Comparison of ENCODE assay signal across 21 mouse cellular contexts in the genomic region with DNA sequence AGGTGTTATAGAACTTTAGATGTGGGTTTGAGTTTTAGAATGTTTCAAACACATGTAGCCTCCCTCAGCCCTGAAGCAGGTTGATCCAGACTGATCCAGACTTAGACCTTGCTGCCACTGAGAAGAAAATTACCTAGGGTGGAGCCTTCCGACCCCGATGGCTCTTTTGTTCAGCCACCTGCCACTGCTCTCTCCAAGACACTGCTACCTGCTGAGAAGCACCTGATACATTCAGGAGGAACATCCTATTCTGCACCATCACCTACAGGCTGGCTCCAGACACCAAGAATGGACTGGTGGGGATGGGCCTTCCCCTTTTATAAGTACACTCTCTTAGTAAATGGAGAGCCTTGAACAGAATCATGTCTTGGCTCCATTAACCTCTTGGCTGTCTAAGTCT.
DNase-seq lines count a peak whose midpoint lies in the region; TF ChIP-seq lines count a peak whose summit lies in the region.
"Had no signal": no experiment of that assay in that cellular context is flagged by ENCODE, and none has a peak within 500 bp of the region (broad histone marks: within the 10 kb centered on the region; RNA-seq: fewer than 3 reads in every experiment).

No protein-coding gene starts in this region.

- peak; percentile 49 for DNase-seq in ES-E14 (ENCODE audit: low read depth, low spot score)
- DNase-seq in WW6 (ENCODE audit: low read depth, low spot score), result peak; percentile 5
- DNase-seq in liver, result no peak
- DNase-seq in right cerebral cortex, postnatal 4 days, result no peak
- no peak for DNase-seq in kidney, adult 11 months
- DNase-seq: adrenal gland, adult 8-10 months; adrenal gland, postnatal 14 days; adrenal gland, postnatal 36 days; B cell, adult 2 months; cerebellum, adult 11-12 months; cerebellum, adult 2 months; cerebellum, adult 9-10 months; cerebellum, postnatal 10 days; cerebellum, postnatal 25 days; forebrain, postnatal 0 days had no signal

- H3K9me3 ChIP-seq in ES-Bruce4 (replicated peaks; ENCODE audit: control insufficient read depth, insufficient read depth, low read length, poor library complexity, severe bottlenecking) (no peaks in the 10 kb centered on the region), ES-E14 (ENCODE audit: control insufficient read depth, insufficient read depth, low read depth, low read length) (no peaks in the 10 kb centered on the region)
- H3K9me3 ChIP-seq: embryonic facial prominence, embryonic 10.5 days; embryonic facial prominence, embryonic 12.5 days; forebrain, embryonic 13.5 days; forebrain, embryonic 15.5 days had no signal

- H3K27ac ChIP-seq in ES-Bruce4 (ENCODE audit: insufficient read depth, low read length) (no peak overlapping the region), ES-E14 (ENCODE audit: insufficient read depth, low read depth, low read length, poor library complexity, severe bottlenecking) (peak overlapping the region; percentile 69; the same call in 1 of the 2 replicates)
- H3K27ac ChIP-seq: embryonic facial prominence, embryonic 10.5 days; embryonic facial prominence, embryonic 12.5 days; forebrain, embryonic 13.5 days; forebrain, embryonic 15.5 days had no signal

- TF ChIP-seq EP300 in ES-Bruce4 (IDR thresholded peaks at IDR 0.05; ENCODE audit: insufficient read depth, low read depth, low read length), result peak; percentile 90

- H3K27me3 ChIP-seq in ES-Bruce4 (ENCODE audit: control insufficient read depth, insufficient read depth, low read length, poor library complexity, severe bottlenecking), result no peaks in the 10 kb centered on the region
- H3K27me3 ChIP-seq: CH12.LX; embryonic facial prominence, embryonic 12.5 days; forebrain, embryonic 13.5 days; forebrain, embryonic 15.5 days had no signal

- no peak for TF ChIP-seq POLR2A in ES-Bruce4 (IDR thresholded peaks at IDR 0.05; ENCODE audit: insufficient read depth, low read length)

- H3K36me3 ChIP-seq in ES-Bruce4 (ENCODE audit: control insufficient read depth, insufficient read depth, low read length, poor library complexity, severe bottlenecking), result no peaks in the 10 kb centered on the region
- no peaks in the 10 kb centered on the region for H3K36me3 ChIP-seq in ES-E14 (ENCODE audit: control insufficient read depth, insufficient read depth, low read length, poor library complexity, severe bottlenecking)
- H3K36me3 ChIP-seq: embryonic facial prominence, embryonic 10.5 days; embryonic facial prominence, embryonic 12.5 days; forebrain, embryonic 15.5 days had no signal

- no peak for TF ChIP-seq CTCF in ES-Bruce4 (IDR thresholded peaks at IDR 0.05; ENCODE audit: low read depth, low read length)

- H3K9ac ChIP-seq in ES-Bruce4 (ENCODE audit: low read depth, poor library complexity, severe bottlenecking) (no peak overlapping the region), ES-E14 (ENCODE audit: insufficient read depth, low read depth, low read length, poor library complexity, severe bottlenecking) (no peak overlapping the region)
- H3K9ac ChIP-seq: embryonic facial prominence, embryonic 12.5 days; forebrain, embryonic 13.5 days; forebrain, embryonic 15.5 days; forebrain, postnatal 0 days had no signal

- H3K4me3 ChIP-seq in ES-Bruce4 (ENCODE audit: low read depth, low read length) (no peak overlapping the region), ES-E14 (ENCODE audit: insufficient read depth in 1 of 2, low read depth in 1 of 2, low read length in 2 of 2, poor library complexity in 1 of 2, severe bottlenecking in 1 of 2) (no peak overlapping the region)
- H3K4me3 ChIP-seq: embryonic facial prominence, embryonic 10.5 days; embryonic facial prominence, embryonic 12.5 days; forebrain, embryonic 13.5 days; forebrain, embryonic 15.5 days had no signal

- in situ Hi-C loops in ES-E14 (cut with MboI; ENCODE audit: low sequenced_read_pairs in 2 of 2, unreplicated experiment in 2 of 2), result no loop called here

- H3K4me1 ChIP-seq in ES-Bruce4 (ENCODE audit: control insufficient read depth, insufficient read depth, low read length) (no peaks in the 10 kb centered on the region), ES-E14 (ENCODE audit: control insufficient read depth in 2 of 2, insufficient read depth in 2 of 2, low read length in 2 of 2, poor library complexity in 1 of 2) (peaks cover 2 to 5% of the 10 kb centered on the region in 2 experiments; a peak in 2 of 4 replicates)
- H3K4me1 ChIP-seq: embryonic facial prominence, embryonic 10.5 days; embryonic facial prominence, embryonic 12.5 days; forebrain, embryonic 13.5 days; forebrain, embryonic 15.5 days had no signal

TF ChIP-seq in ES-E14, 5 proteins besides CTCF, POLR2A, EP300 and RAD21:
- TF ChIP-seq CHD2 (IDR thresholded peaks at IDR 0.05; ENCODE audit: low read depth, low read length) (no peak), ZC3H11A (IDR thresholded peaks at IDR 0.05; ENCODE audit: borderline replicate concordance, low read depth, low read length) (no peak)

Comparison
In these comparisons a context has a peak if more than half of its experiments do, and no peak if none do; other contexts are left out.
1. DNase-seq: peak in ES-E14 (single experiment) and WW6 (single experiment); none in liver (single experiment), right cerebral cortex, postnatal 4 days (single experiment) and kidney, adult 11 months (single experiment).